Mouse (Mus musculus) bone marrow macrophage, adult 2 months (primary cell): ENCODE results near the gene Setdb1.
"Not testable (repeated sequence)": the region's sequence is repeated elsewhere in the genome, so short reads cannot be mapped to it uniquely, and the experiment has no call there.

Experiments used
- CTCF ChIP-seq: IDR thresholded peaks from 2 replicates; pipeline ENCODE4 v1.5.1; 2012; ENCODE audit warnings: low read depth, mild to moderate bottlenecking, low read length, moderate library complexity
- POLR2A ChIP-seq: IDR thresholded peaks from 2 replicates; pipeline ENCODE4 v1.6.1; 2012; ENCODE audit warnings: mild to moderate bottlenecking, low read depth, low read length, borderline replicate concordance

DNA sequence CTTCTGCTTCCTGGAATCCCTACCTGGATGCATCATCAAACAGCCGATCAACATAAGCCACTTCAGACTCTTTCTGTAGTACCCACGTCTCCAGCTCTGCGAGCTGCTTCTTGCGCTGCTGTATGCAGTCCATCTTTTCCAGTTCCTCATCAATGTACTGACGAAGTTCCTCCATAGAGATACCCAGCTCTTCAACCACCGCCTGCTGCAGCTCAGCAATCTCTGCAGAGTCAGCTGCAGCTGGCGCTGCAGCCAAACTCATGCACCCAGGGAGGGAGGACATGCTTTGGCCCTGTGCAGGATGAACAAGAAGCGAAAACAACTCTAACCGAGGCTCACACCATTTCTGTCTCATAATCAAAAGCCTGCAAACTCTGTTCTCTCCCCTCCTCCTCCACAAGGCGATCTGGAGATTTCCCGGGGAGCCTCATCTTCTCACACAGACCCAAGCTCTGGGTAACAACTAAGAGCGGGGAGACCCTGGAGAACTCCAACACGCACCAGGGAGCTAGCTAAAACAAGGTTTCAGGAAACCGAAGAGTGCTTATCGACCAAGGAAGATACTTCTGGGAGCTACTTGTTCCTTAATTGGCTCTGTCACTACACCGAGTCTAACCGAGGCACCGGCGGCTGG, 974 bp downstream of the Setdb1 start:
- not testable (repeated sequence) for TF ChIP-seq CTCF, POLR2A
